Mouse (Mus musculus) midbrain, embryonic 15.5 days (tissue): ENCODE measurements around the gene Olfr624. TPM values are rescaled to one million over a fixed set of nuclear protein-coding genes. Genes with fewer than 3 reads are reported as not detected.
"Not testable (repeated sequence)": the region's sequence is repeated elsewhere in the genome, so short reads cannot be mapped to it uniquely, and the experiment has no call there.

Experiments used
- ATAC-seq: fragments of 200-750 bp; cut with Nextera tagmentation; replicated peaks from 2 replicates; pipeline ENCODE4 v1.8.0; 2017; ENCODE audit warnings: moderate TSS enrichment
- H3K27ac ChIP-seq: fragments of 300-500 bp; sonication (generic); 2 replicates; pipeline ENCODE4 v1.5.1; 2015; ENCODE audit warnings: mild to moderate bottlenecking, inconsistent platforms
- H3K27me3 ChIP-seq: fragments of 300-500 bp; sonication (generic); replicated peaks from 2 replicates; pipeline ENCODE4 v1.6.1; 2015; ENCODE audit warnings: inconsistent platforms
- H3K36me3 ChIP-seq: fragments of 300-500 bp; sonication (generic); replicated peaks from 2 replicates; pipeline ENCODE4 v1.6.1; 2015; ENCODE audit warnings: inconsistent platforms
- H3K4me1 ChIP-seq: fragments of 300-500 bp; sonication (generic); 2 replicates; pipeline ENCODE4 v1.6.1; 2015; ENCODE audit warnings: inconsistent platforms
- H3K4me2 ChIP-seq: fragments of 300-500 bp; sonication (generic); 2 replicates; pipeline ENCODE4 v1.6.1; 2015; ENCODE audit warnings: inconsistent platforms, mild to moderate bottlenecking, moderate library complexity
- H3K4me3 ChIP-seq: fragments of 300-500 bp; sonication (generic); 2 replicates; pipeline ENCODE4 v1.5.1; 2015; ENCODE audit warnings: mild to moderate bottlenecking, inconsistent platforms
- H3K9ac ChIP-seq: fragments of 300-500 bp; sonication (generic); 2 replicates; pipeline ENCODE4 v1.6.1; 2015; ENCODE audit warnings: mild to moderate bottlenecking, inconsistent platforms
- H3K9me3 ChIP-seq: fragments of 300-500 bp; sonication (generic); 2 replicates; pipeline ENCODE4 v1.6.1; 2016; ENCODE audit warnings: inconsistent platforms
- whole genome bisulfite sequencing: fragments of 180-500 bp; shearing (Covaris S2); methylation state at CpG from one replicate; pipeline ENCODE4 v1.1.7; 2015; ENCODE audit warnings: mixed read lengths; 5-methylcytosine and 5-hydroxymethylcytosine counted together
- polyA plus RNA-seq: library from polyadenylated mRNA; unstranded; fragments of >200 nt; fragmentation: Nextera tagmentation; extraction: Ambion mirVana; gene quantifications from 2 replicates; pipeline ENCODE4 v1.2.1, GENCODE M21; 2015

Olfr624 gene
- polyA plus RNA-seq, result 0.05 TPM in 1 of 2 replicates, not detected in the other

- no peak within 1 kb of the TSS for H3K4me2 ChIP-seq
- H3K27me3 ChIP-seq, result no peaks in the 10 kb centered on the region
- H3K4me3 ChIP-seq, result no peak within 1 kb of the TSS
- H3K9ac ChIP-seq, result no peak within 1 kb of the TSS
- H3K27ac ChIP-seq, result no peak within 1 kb of the TSS
- WGBS, result over 99% methylated on average over 2 of the region's 2 CpGs
- no peaks in the 10 kb centered on the region for H3K4me1 ChIP-seq
- no peaks in the 10 kb centered on the region for H3K9me3 ChIP-seq
- no peak for ATAC-seq
- no peaks in the 10 kb centered on the region for H3K36me3 ChIP-seq
Observed at GRCm38 (mm10) chr7:103671091-103671490, at the start of gene Olfr624. TSS of gene Olfr624 (minus strand) at chr7:103671191.

GRCm38 (mm10) chr7:103716398-103716797, 45.4 kb upstream of the Olfr624 start:
- not testable (repeated sequence) for ATAC-seq, H3K4me3 ChIP-seq, H3K36me3 ChIP-seq, H3K9ac ChIP-seq, H3K4me1 ChIP-seq, H3K27me3 ChIP-seq, H3K27ac ChIP-seq, H3K4me2 ChIP-seq, H3K9me3 ChIP-seq
- WGBS, result 89% methylated on average over 1 of the region's 1 CpGs

GRCm38 (mm10) chr7:103714371-103714770, 43.4 kb upstream of the Olfr624 start, which contains the start of gene Olfr243:
TSS of gene Olfr243 (plus strand) at chr7:103714671.
- Histone ChIP-seq H3K9ac (no peak within 1 kb of the TSS), H3K4me3 (no peak within 1 kb of the TSS), H3K4me2 (no peak within 1 kb of the TSS), H3K9me3 (no peaks in the 10 kb centered on the region), H3K27ac (no peak within 1 kb of the TSS), H3K4me1 (no peaks in the 10 kb centered on the region), H3K36me3 (no peaks in the 10 kb centered on the region), H3K27me3 (no peaks in the 10 kb centered on the region)
- no peak for ATAC-seq

- 29% methylated on average over 2 of the region's 2 CpGs for WGBS
- no peak for ATAC-seq
- H3K36me3 ChIP-seq, result no peaks in the 10 kb centered on the region
- H3K9me3 ChIP-seq, result no peaks in the 10 kb centered on the region
- no peak overlapping the region for H3K27ac ChIP-seq
- no peaks in the 10 kb centered on the region for H3K4me1 ChIP-seq
- H3K4me2 ChIP-seq, result no peak overlapping the region
- no peak overlapping the region for H3K9ac ChIP-seq
- no peak overlapping the region for H3K4me3 ChIP-seq
- no peaks in the 10 kb centered on the region for H3K27me3 ChIP-seq
Observed at GRCm38 (mm10) chr7:103712024-103712423, 41.0 kb upstream of the Olfr624 start.

- Histone ChIP-seq H3K36me3 (no peaks in the 10 kb centered on the region), H3K9me3 (no peaks in the 10 kb centered on the region), H3K27ac (no peak overlapping the region), H3K27me3 (no peaks in the 10 kb centered on the region), H3K9ac (no peak overlapping the region), H3K4me3 (no peak overlapping the region), H3K4me2 (no peak overlapping the region), H3K4me1 (no peaks in the 10 kb centered on the region)
- ATAC-seq, result no peak
- WGBS, result 90% methylated on average over 4 of the region's 4 CpGs
Observed at GRCm38 (mm10) chr7:103699469-103699868, 28.5 kb upstream of the Olfr624 start.

- no peaks in the 10 kb centered on the region for H3K27me3 ChIP-seq
- H3K9me3 ChIP-seq, result no peaks in the 10 kb centered on the region
- H3K36me3 ChIP-seq, result no peaks in the 10 kb centered on the region
- no peak within 1 kb of the TSS for H3K4me2 ChIP-seq
- H3K4me3 ChIP-seq, result no peak within 1 kb of the TSS
- no peak for ATAC-seq
- H3K27ac ChIP-seq, result no peak within 1 kb of the TSS
- no peak within 1 kb of the TSS for H3K9ac ChIP-seq
- H3K4me1 ChIP-seq, result no peaks in the 10 kb centered on the region
Observed at GRCm38 (mm10) chr7:103682420-103682819, 11.4 kb upstream of the Olfr624 start, which contains the start of gene Olfr625-ps1. TSS of gene Olfr625-ps1 (plus strand) at chr7:103682720.

- no peaks in the 10 kb centered on the region for H3K36me3 ChIP-seq
- H3K4me1 ChIP-seq, result no peaks in the 10 kb centered on the region
- no peaks in the 10 kb centered on the region for H3K9me3 ChIP-seq
- H3K4me3 ChIP-seq, result no peak within 1 kb of the TSS
- no peak within 1 kb of the TSS for H3K9ac ChIP-seq
- no peak for ATAC-seq
- H3K27me3 ChIP-seq, result no peaks in the 10 kb centered on the region
- no peak within 1 kb of the TSS for H3K4me2 ChIP-seq
- H3K27ac ChIP-seq, result no peak within 1 kb of the TSS
Observed at GRCm38 (mm10) chr7:103663598-103663997, 7.4 kb downstream of the Olfr624 start, which contains the start of gene Olfr623. TSS of gene Olfr623 (minus strand) at chr7:103663698.

- Histone ChIP-seq H3K27ac (no peak overlapping the region), H3K4me3 (no peak overlapping the region), H3K9me3 (no peaks in the 10 kb centered on the region), H3K4me1 (no peaks in the 10 kb centered on the region), H3K27me3 (no peaks in the 10 kb centered on the region), H3K36me3 (no peaks in the 10 kb centered on the region), H3K9ac (no peak overlapping the region), H3K4me2 (no peak overlapping the region)
- no peak for ATAC-seq
- 94% methylated on average over 4 of the region's 4 CpGs for WGBS
Observed at GRCm38 (mm10) chr7:103644070-103644469, 26.9 kb downstream of the Olfr624 start.

- no peak within 1 kb of the TSS for H3K27ac ChIP-seq
- WGBS, result 85% methylated on average over 1 of the region's 1 CpGs
- no peak for ATAC-seq
Observed at GRCm38 (mm10) chr7:103642602-103643001, 28.4 kb downstream of the Olfr624 start, which contains the start of gene Olfr622. TSS of gene Olfr622 (minus strand) at chr7:103642702.

GRCm38 (mm10) chr7:103636795-103637194, 34.2 kb downstream of the Olfr624 start:
- Histone ChIP-seq H3K4me1 (no peaks in the 10 kb centered on the region), H3K4me2 (no peak overlapping the region), H3K9ac (no peak overlapping the region), H3K27me3 (no peaks in the 10 kb centered on the region), H3K9me3 (no peaks in the 10 kb centered on the region), H3K27ac (no peak overlapping the region), H3K36me3 (no peaks in the 10 kb centered on the region), H3K4me3 (no peak overlapping the region)
- ATAC-seq, result no peak

More at GRCm38 (mm10) chr7:103642602-103643001, 28.4 kb downstream of the Olfr624 start, which contains the start of gene Olfr622:
- Histone ChIP-seq H3K36me3 (no peaks in the 10 kb centered on the region), H3K4me2 (no peak within 1 kb of the TSS), H3K4me1 (no peaks in the 10 kb centered on the region), H3K27me3 (no peaks in the 10 kb centered on the region), H3K4me3 (no peak within 1 kb of the TSS), H3K9me3 (no peaks in the 10 kb centered on the region), H3K9ac (no peak within 1 kb of the TSS)

Other genes with a start within 250 kb of the Olfr624 start
- gene Olfr605, start 225.8 kb downstream of the Olfr624 start, polyA plus RNA-seq, result not detected in 2 replicates
- gene Olfr606, start 222.1 kb downstream of the Olfr624 start, polyA plus RNA-seq, result not detected in 2 replicates
- gene Olfr607, start 207.0 kb downstream of the Olfr624 start, polyA plus RNA-seq, result not detected in 2 replicates
- not detected in 2 replicates for gene Olfr608, start 201.3 kb downstream of the Olfr624 start, polyA plus RNA-seq
- gene Olfr609, start 173.1 kb downstream of the Olfr624 start, polyA plus RNA-seq, result not detected in 2 replicates
- gene Olfr610, start 159.1 kb downstream of the Olfr624 start, polyA plus RNA-seq, result not detected in 2 replicates
- gene Olfr611, start 150.3 kb downstream of the Olfr624 start, polyA plus RNA-seq, result not detected in 2 replicates
- gene Olfr612, start 128.5 kb downstream of the Olfr624 start, polyA plus RNA-seq, result not detected in 2 replicates
- gene Olfr613, start 123.1 kb downstream of the Olfr624 start, polyA plus RNA-seq, result not detected in 2 replicates
- not detected in 2 replicates for gene Olfr615, start 115.1 kb downstream of the Olfr624 start, polyA plus RNA-seq
- gene Olfr616, start 102.0 kb downstream of the Olfr624 start, polyA plus RNA-seq, result not detected in 2 replicates
- gene Olfr617, start 98.1 kb downstream of the Olfr624 start, polyA plus RNA-seq, result not detected in 2 replicates
- 0.18 TPM in 1 of 2 replicates, not detected in the other for gene Olfr618, start 81.1 kb downstream of the Olfr624 start, polyA plus RNA-seq
- gene Olfr619, start 70.6 kb downstream of the Olfr624 start, polyA plus RNA-seq, result not detected in 2 replicates
- gene Olfr620, start 58.7 kb downstream of the Olfr624 start, polyA plus RNA-seq, result not detected in 2 replicates
- gene Olfr622, start 28.5 kb downstream of the Olfr624 start, polyA plus RNA-seq, result not detected in 2 replicates
- gene Olfr623, start 7.5 kb downstream of the Olfr624 start, polyA plus RNA-seq, result not detected in 2 replicates
- not detected in 2 replicates for gene Olfr625-ps1, start 11.5 kb upstream of the Olfr624 start, polyA plus RNA-seq
- gene Olfr243, start 43.5 kb upstream of the Olfr624 start, polyA plus RNA-seq, result not detected in 2 replicates
- gene Olfr628, start 59.2 kb upstream of the Olfr624 start, polyA plus RNA-seq, result not detected in 2 replicates
- gene Olfr629, start 73.8 kb upstream of the Olfr624 start, polyA plus RNA-seq, result not detected in 2 replicates
- not detected in 2 replicates for gene Olfr630, start 86.1 kb upstream of the Olfr624 start, polyA plus RNA-seq
- gene Olfr69, start 100.4 kb upstream of the Olfr624 start, polyA plus RNA-seq, result not detected in 2 replicates
- gene Olfr68, start 108.5 kb upstream of the Olfr624 start, polyA plus RNA-seq, result not detected in 2 replicates
- gene Olfr67, start 120.6 kb upstream of the Olfr624 start, polyA plus RNA-seq, result not detected in 2 replicates
- 1,363 and 1,680 TPM in 2 replicates for gene Hbb-bt, start 142.8 kb upstream of the Olfr624 start, polyA plus RNA-seq
- gene Hbb-bs, start 156.9 kb upstream of the Olfr624 start, polyA plus RNA-seq, result 4,007 and 5,156 TPM in 2 replicates
- gene Hbb-bh2, start 169.3 kb upstream of the Olfr624 start, polyA plus RNA-seq, result not detected in 2 replicates
- gene Hbb-bh1, start 172.0 kb upstream of the Olfr624 start, polyA plus RNA-seq, result 1.8 and 2.5 TPM in 2 replicates
- 155 and 221 TPM in 2 replicates for gene Hbb-y, start 182.0 kb upstream of the Olfr624 start, polyA plus RNA-seq
- gene Olfr66, start 215.1 kb upstream of the Olfr624 start, polyA plus RNA-seq, result not detected in 2 replicates
- not detected in 2 replicates for gene Olfr64, start 223.3 kb upstream of the Olfr624 start, polyA plus RNA-seq
- not detected in 2 replicates for gene Olfr65, start 232.3 kb upstream of the Olfr624 start, polyA plus RNA-seq